Mouse (Mus musculus) brown adipose tissue, adult 24 weeks (tissue): ENCODE results near the gene Ing3. TPM values are rescaled to one million over a fixed set of nuclear protein-coding genes. Genes with fewer than 3 reads are reported as not detected.

Experiments
- H3K27ac ChIP-seq: fragments of 200-500 bp; replicated peaks from 2 replicates; pipeline ENCODE4 v1.5.1; 2012; ENCODE audit warnings: low read depth, mild to moderate bottlenecking, low read length
- H3K4me1 ChIP-seq: fragments of 200-500 bp; 2 replicates; pipeline ENCODE4 v1.6.1; 2012; ENCODE audit warnings: low read length, mixed read lengths; ENCODE audit not compliant: control insufficient read depth, insufficient read depth, insufficient read length
- H3K4me3 ChIP-seq: fragments of 200-500 bp; 2 replicates; pipeline ENCODE4 v1.5.1; 2012; ENCODE audit warnings: low read depth, mild to moderate bottlenecking, low read length, moderate library complexity; ENCODE audit not compliant: insufficient read depth
- polyA plus RNA-seq: library from polyadenylated mRNA; stranded (reverse); fragments of >200 nt; gene quantifications from 2 replicates; pipeline ENCODE4 v1.2.4, GENCODE M21; 2012; ENCODE audit not compliant: missing spikeins, insufficient read depth, insufficient read length

The Ing3 gene
- polyA plus RNA-seq, 1 experiment: 13.6 TPM

DNA sequence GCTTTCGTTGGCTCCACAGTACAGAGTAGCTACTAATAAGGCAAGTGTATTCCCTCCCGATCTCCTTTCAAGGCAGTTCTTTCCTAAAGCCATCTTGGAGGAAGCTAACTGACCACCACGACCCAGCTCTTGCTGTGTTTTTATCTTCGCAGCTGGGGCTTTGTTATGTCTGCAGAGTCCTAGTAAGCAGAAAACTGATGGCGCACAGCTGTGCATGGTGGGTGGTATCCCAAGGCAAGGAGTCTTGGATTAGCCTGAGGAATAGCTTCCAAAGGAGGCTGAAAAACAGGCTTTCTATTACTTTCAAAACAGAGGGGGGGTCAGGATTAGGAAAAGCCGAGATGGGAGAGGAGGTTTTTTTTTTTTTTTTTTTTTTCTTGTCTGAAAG, 53.8 kb downstream of the Ing3 start:
- Histone ChIP-seq H3K27ac (peak overlapping the region; percentile 12; the same call in 1 of the 2 replicates), H3K4me3 (peak overlapping the region; percentile 21; the same call in 1 of the 2 replicates), H3K4me1 (peaks cover 27% of the 10 kb centered on the region)

DNA sequence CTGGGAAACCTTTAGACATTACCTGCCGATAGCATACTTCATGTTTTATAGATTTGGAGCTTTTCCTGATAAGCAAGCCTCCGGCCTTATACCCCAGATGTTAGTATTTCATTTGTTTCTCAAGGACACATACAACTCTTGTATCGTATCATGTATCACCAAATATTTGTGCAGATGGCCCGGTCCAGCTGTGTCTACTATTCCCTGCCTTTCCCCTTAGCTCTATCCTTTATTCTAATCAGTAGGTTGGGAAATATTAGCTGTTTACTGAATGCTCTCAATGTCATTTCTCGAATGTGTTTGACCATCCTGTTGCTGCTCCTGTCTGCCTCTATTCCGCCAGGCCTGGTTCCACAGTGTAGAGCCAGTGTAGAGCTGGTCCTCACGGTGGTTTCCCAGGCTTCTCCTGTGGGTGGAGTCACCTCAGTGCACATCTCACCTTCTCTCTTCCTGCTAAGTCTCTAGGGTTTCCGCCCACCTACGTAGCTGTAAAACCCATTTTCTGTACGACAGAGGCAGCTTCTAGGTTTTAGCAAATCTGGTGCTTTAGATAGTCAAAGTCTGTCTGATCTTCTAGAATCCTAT, 54.7 kb downstream of the Ing3 start:
- peaks cover 23% of the 10 kb centered on the region; the same call in 1 of the 2 replicates for H3K4me1 ChIP-seq
- no peak overlapping the region for H3K4me3 ChIP-seq
- no peak overlapping the region for H3K27ac ChIP-seq

DNA sequence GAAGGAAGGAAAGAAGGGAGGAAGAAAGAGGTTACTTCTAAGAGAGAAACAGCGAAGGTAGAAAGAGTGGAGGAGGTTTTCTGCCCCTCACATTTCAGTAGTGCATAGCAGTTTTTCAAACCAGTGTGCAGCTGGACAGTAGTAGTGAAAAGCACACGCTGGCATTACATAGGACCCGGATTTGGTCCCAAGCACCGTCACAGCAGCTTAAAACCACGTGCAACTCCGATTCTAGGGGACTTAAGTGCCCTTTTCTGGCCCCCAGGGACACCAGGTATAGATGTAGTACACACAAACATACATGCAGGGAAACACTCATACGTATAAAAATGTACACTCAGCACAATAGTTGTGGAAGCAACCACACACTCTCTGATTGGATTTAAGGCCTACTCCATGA, 59.0 kb downstream of the Ing3 start:
- Histone ChIP-seq H3K27ac (no peak overlapping the region), H3K4me3 (no peak overlapping the region), H3K4me1 (peaks cover 15% of the 10 kb centered on the region; the same call in 1 of the 2 replicates)

GRCm38 (mm10) chr6:22010258-22010657, 60.9 kb downstream of the Ing3 start:
- Histone ChIP-seq H3K4me3 (no peak overlapping the region), H3K27ac (no peak overlapping the region), H3K4me1 (peaks cover 23% of the 10 kb centered on the region)

DNA sequence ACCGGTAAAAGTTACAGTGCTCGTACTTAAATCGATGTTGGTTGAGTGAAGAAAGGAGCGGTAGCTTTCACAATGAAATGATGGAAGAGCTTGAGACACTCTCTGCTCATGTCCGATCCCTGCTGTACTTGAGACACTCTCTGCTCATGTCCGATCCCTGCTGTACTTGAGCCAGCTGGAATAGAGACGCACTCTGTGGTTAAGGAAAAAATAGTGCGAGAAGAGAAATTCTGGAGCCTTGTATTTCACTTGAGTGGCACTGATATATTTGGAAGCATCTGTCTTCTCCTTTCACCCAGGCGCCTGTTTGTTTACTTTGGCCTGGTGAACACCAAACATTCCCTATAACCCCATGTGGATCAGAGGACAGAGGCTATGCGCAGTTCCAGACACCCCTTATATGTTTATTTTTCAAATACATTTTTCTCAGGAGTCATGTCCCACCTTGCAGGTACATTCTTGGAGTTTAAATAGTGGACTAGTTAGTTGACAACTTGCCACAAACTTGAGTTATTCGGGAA, 61.5 kb downstream of the Ing3 start:
- Histone ChIP-seq H3K4me1 (peaks cover 23% of the 10 kb centered on the region), H3K27ac (peak overlapping the region; percentile 42), H3K4me3 (peak overlapping the region; percentile 1; the same call in 1 of the 2 replicates)

GRCm38 (mm10) chr6:22011546-22011945, 62.2 kb downstream of the Ing3 start:
- H3K27ac ChIP-seq: peak overlapping the region; percentile 42

GRCm38 (mm10) chr6:22012099-22012498, 62.7 kb downstream of the Ing3 start:
- Histone ChIP-seq H3K4me3 (no peak overlapping the region), H3K4me1 (peaks cover 29% of the 10 kb centered on the region), H3K27ac (no peak overlapping the region)

More at GRCm38 (mm10) chr6:22011546-22011945, 62.2 kb downstream of the Ing3 start:
- H3K4me1 ChIP-seq: peaks cover 26% of the 10 kb centered on the region
- no peak overlapping the region for H3K4me3 ChIP-seq

- Histone ChIP-seq H3K27ac (no peak overlapping the region), H3K4me3 (no peak overlapping the region), H3K4me1 (peaks cover 32% of the 10 kb centered on the region)
Measured at GRCm38 (mm10) chr6:22012501-22012900, 63.1 kb downstream of the Ing3 start.

- no peak overlapping the region for H3K4me3 ChIP-seq
- no peak overlapping the region for H3K27ac ChIP-seq
- peaks cover 38% of the 10 kb centered on the region for H3K4me1 ChIP-seq
Measured at GRCm38 (mm10) chr6:22013394-22013793, 64.0 kb downstream of the Ing3 start.

- Histone ChIP-seq H3K4me3 (no peak overlapping the region), H3K27ac (no peak overlapping the region), H3K4me1 (peaks cover 47% of the 10 kb centered on the region)
Measured at GRCm38 (mm10) chr6:22014291-22014911, 65.0 kb downstream of the Ing3 start.

DNA sequence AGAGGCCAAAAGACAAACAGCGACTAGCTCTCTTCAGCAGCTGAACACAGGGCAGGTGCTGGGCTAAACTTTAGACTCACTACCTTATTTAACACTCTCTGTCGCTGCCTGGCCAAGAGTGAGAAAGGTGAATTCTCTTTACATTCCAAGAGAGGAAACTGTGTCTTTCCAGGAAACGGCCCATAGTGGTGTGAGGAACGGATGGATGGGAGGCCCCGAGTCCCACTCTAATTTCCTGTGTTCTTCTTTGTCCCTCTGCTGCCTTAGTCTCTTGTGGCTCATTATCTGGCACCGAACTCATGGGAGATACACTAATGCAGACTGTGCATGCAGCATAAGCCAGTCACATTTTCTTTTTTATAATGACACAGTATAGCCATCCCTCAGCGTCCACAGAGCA, 68.3 kb downstream of the Ing3 start:
- Histone ChIP-seq H3K27ac (peak overlapping the region; percentile 59), H3K4me3 (no peak overlapping the region), H3K4me1 (peaks cover 38% of the 10 kb centered on the region)

DNA sequence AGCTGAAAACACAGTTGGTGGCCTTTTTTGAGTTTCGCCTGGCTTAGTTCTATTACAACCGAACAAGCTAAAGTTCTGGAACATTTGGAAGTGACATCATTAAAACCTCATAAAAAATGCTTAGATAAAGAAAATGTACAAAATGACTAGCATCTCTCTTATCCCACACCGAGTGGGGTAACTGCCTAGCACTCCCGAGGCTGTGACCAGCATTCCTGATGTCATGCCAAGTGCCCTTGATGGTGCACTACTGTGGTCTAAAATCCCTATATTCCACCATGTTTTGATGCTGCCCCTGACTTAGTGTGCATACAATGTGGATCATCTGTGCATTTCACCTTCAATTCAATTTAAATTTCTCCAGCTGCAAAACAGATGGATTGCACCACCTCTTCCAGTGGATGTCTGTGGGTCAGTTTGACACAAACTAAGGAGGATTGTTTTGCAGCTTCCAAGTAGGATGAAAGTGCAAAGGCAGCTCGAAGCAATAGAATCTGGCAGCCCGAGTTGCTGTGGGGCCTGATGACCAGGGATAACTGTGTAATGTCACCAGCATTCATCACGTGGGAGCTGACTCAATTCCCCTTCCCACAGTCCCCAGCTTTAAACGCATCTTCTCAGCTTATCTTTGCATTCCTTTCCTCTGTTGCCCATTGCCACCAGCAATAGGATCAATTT, 69.5 kb downstream of the Ing3 start:
- no peak overlapping the region for H3K4me3 ChIP-seq
- H3K4me1 ChIP-seq: peaks cover 38% of the 10 kb centered on the region
- H3K27ac ChIP-seq: peak overlapping the region; percentile 69

GRCm38 (mm10) chr6:22019637-22020036, 70.3 kb downstream of the Ing3 start:
- Histone ChIP-seq H3K4me3 (peak overlapping the region; percentile 10; the same call in 1 of the 2 replicates), H3K4me1 (peaks cover 31% of the 10 kb centered on the region), H3K27ac (peak overlapping the region; percentile 69)

DNA sequence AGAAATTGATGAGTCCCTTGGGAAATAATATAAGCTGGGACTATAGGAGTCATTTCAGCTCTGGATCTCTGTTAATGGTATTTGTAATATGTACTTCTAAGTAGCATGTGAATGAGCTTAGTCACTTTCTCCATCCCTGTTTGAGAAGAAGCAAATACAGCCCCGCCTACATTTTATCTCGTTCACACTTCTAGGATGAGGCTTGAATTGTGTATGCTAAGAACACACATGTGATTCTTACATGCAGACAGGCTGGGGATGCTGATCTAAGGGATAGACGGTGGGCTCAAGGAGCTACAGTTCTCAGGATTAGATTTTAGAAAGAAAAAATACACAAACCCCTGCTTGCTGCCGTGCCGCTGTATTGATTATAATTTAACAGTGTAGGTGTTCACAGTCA, 71.3 kb downstream of the Ing3 start:
- Histone ChIP-seq H3K27ac (no peak overlapping the region), H3K4me3 (no peak overlapping the region), H3K4me1 (peaks cover 30% of the 10 kb centered on the region)

DNA sequence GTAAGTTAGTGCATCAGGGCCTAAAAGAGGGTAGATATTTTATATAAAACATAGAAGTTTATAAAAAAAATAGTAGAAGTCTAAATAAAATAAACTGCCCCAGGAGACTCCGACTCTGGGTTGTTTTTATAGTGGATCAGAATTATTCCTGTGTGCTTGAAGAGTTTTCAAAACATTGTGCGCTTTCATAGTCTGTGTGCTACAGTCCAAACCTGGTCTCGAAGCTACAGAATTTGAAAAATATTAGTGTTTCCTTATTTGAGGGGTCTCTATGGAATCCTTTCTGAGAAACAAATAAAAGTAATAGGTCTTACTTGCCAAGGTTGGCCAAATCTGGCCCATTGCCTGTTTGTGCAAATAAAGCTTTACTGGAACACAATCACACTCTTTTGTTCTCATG, 71.9 kb downstream of the Ing3 start:
- no peak overlapping the region for H3K4me3 ChIP-seq
- H3K4me1 ChIP-seq: peaks cover 30% of the 10 kb centered on the region
- no peak overlapping the region for H3K27ac ChIP-seq
